Mouse (Mus musculus): ENCODE measurements around the gene Cd79a.

GRCm38 (mm10) chr7:24884693-24885291, 12.4 kb upstream of the Cd79a start:
- TF ChIP-seq ZC3H11A (IDR thresholded peaks at IDR 0.05; ENCODE audit: borderline replicate concordance, low read depth, low read length) (no peak), HCFC1 (IDR thresholded peaks at IDR 0.05; ENCODE audit: borderline replicate concordance, insufficient read depth, low read length) (no peak), ZNF384 (IDR thresholded peaks at IDR 0.05; ENCODE audit: low read depth, low read length) (no peak), CHD2 (IDR thresholded peaks at IDR 0.05; ENCODE audit: low read depth, low read length) (no peak), MAFK (IDR thresholded peaks at IDR 0.05; ENCODE audit: insufficient read depth, low read depth, low read length) (no peak)

Measured in ES-E14 (cell line).